27 mouse cellular contexts compared by ENCODE assay signal in the genomic region with DNA sequence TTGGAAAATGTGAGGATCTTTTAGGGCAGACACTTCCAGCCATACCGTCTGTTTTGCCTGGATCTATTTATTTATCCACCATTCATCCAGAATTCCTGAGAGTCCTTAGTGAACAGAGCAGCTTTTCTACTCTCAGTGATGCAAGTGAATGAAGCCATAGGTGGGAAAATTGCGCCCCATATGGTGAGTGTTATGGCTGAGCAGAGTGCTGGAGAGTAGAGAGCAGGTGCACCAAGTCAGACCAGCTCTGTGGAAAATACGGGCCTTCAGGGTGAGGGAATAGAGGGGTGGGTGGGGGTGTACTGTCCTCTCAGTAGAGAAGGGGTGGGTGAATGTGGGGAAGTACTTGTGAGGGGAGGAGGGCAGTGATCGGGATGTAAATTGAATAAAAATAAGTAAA.
"Had no signal": no experiment of that assay in that cellular context is flagged by ENCODE, and none has a peak within 500 bp of the region (broad histone marks: within the 10 kb centered on the region; RNA-seq: fewer than 3 reads in every experiment).

No protein-coding gene starts in this region.

- H3K36me3 ChIP-seq: heart, embryonic 10.5 days; heart, embryonic 12.5 days; hindbrain, embryonic 10.5 days; hindbrain, embryonic 13.5 days; hindbrain, embryonic 15.5 days; intestine, embryonic 15.5 days; limb, embryonic 10.5 days; limb, embryonic 12.5 days; liver, embryonic 13.5 days; liver, embryonic 15.5 days had no signal

- H3K27me3 ChIP-seq: heart, embryonic 12.5 days; hindbrain, embryonic 13.5 days; hindbrain, embryonic 15.5 days; intestine, embryonic 15.5 days; limb, embryonic 12.5 days; liver, embryonic 13.5 days; liver, embryonic 15.5 days had no signal

- ATAC-seq: inflammation-experienced regulatory T-cells, adult 6 months; intestine, embryonic 15.5 days; intestine, postnatal 0 days had no signal

- H3K9me3 ChIP-seq: heart, embryonic 10.5 days; heart, embryonic 12.5 days; hindbrain, embryonic 10.5 days; hindbrain, embryonic 13.5 days; hindbrain, embryonic 15.5 days; intestine, embryonic 15.5 days; limb, embryonic 10.5 days; limb, embryonic 12.5 days; liver, embryonic 13.5 days; liver, embryonic 15.5 days had no signal

- H3K4me3 ChIP-seq: gastrocnemius, adult 2 months; heart, embryonic 10.5 days; heart, embryonic 12.5 days; hindbrain, embryonic 10.5 days; hindbrain, embryonic 13.5 days; hindbrain, embryonic 15.5 days; intestine, embryonic 15.5 days; layer of hippocampus, adult 2 months; left cerebral cortex, adult 2 months; limb, embryonic 10.5 days; limb, embryonic 12.5 days; liver, embryonic 13.5 days; liver, embryonic 15.5 days had no signal

- H3K4me1 ChIP-seq: heart, embryonic 10.5 days; heart, embryonic 12.5 days; hindbrain, embryonic 10.5 days; hindbrain, embryonic 13.5 days; hindbrain, embryonic 15.5 days; intestine, embryonic 15.5 days; limb, embryonic 10.5 days; limb, embryonic 12.5 days; liver, embryonic 13.5 days; liver, embryonic 15.5 days had no signal

- H3K9ac ChIP-seq: heart, embryonic 12.5 days; hindbrain, embryonic 13.5 days; hindbrain, embryonic 15.5 days; intestine, embryonic 15.5 days; limb, embryonic 12.5 days; liver, embryonic 13.5 days; liver, embryonic 15.5 days had no signal

- H3K27ac ChIP-seq: gastrocnemius, adult 2 months; heart, embryonic 10.5 days; hindbrain, embryonic 10.5 days; hindbrain, embryonic 13.5 days; hindbrain, embryonic 15.5 days; intestine, embryonic 15.5 days; layer of hippocampus, adult 2 months; left cerebral cortex, adult 2 months; limb, embryonic 10.5 days; limb, embryonic 12.5 days; liver, embryonic 13.5 days; liver, embryonic 15.5 days had no signal

- H3K4me2 ChIP-seq: heart, embryonic 12.5 days; hindbrain, embryonic 13.5 days; hindbrain, embryonic 15.5 days; intestine, embryonic 15.5 days; limb, embryonic 12.5 days; liver, embryonic 11.5 days; liver, embryonic 13.5 days; liver, embryonic 15.5 days had no signal

- DNase-seq: gastrocnemius, adult 2 months; gastrocnemius, postnatal 10 days; gastrocnemius, postnatal 25 days; heart, adult 18-20 months; heart, postnatal 10 days; heart, postnatal 4 days; kidney, adult 18-20 months; kidney, adult 8-10 months; kidney, postnatal 10 days; kidney, postnatal 25 days; kidney, postnatal 4 days; liver; liver, embryonic 13.5 days had no signal
